ENCODE assay signal across 33 mouse cellular contexts in the genomic region with DNA sequence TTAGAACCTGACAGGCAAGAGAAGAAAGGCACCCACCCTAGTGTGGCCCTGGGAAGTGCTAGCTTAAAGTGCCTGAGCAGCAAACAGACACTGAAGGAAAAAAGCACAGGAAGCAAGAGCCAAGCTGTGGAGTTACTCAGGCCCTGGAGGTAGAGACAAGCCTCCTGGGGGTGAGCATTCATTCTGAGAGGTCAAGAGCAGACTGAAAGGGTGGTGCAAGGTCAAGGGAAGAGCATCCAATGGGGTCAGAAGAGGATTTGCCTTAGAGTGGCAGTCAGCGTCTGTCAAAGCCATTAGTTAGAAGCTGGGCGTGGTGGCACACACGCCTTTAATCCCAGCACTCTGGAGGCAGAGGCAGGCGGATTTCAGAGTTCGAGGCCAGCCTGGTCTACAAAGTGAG.
DNase-seq lines count a peak whose midpoint lies in the region; ATAC-seq lines count a peak whose summit lies in the region.
"Had no signal": no experiment of that assay in that cellular context is flagged by ENCODE, and none has a peak within 500 bp of the region (broad histone marks: within the 10 kb centered on the region; RNA-seq: fewer than 3 reads in every experiment).

No protein-coding gene starts in this region.

- H3K27me3 ChIP-seq in midbrain, embryonic 10.5 days (ENCODE audit: low read depth, poor library complexity, severe bottlenecking), result no peaks in the 10 kb centered on the region
- H3K27me3 ChIP-seq in midbrain, embryonic 11.5 days (ENCODE audit: control insufficient read depth, insufficient read depth, low read length), result no peaks in the 10 kb centered on the region
- H3K27me3 ChIP-seq: CH12.LX; embryonic facial prominence, embryonic 13.5 days; forebrain, embryonic 13.5 days; heart, embryonic 12.5 days; heart, embryonic 15.5 days; hindbrain, embryonic 13.5 days; Patski had no signal

- peaks cover 16% of the 10 kb centered on the region for H3K36me3 ChIP-seq in midbrain, embryonic 10.5 days
- H3K36me3 ChIP-seq in midbrain, embryonic 11.5 days (ENCODE audit: control insufficient read depth, insufficient read depth, low read length), result no peaks in the 10 kb centered on the region
- H3K36me3 ChIP-seq: G1E; heart, embryonic 12.5 days; heart, embryonic 15.5 days; hindbrain, embryonic 13.5 days had no signal

- no peak overlapping the region for H3K9ac ChIP-seq in midbrain, embryonic 11.5 days (ENCODE audit: low read length)
- H3K9ac ChIP-seq: embryonic facial prominence, embryonic 13.5 days; forebrain, embryonic 13.5 days; heart, embryonic 12.5 days; heart, embryonic 15.5 days; hindbrain, embryonic 13.5 days had no signal

- H3K9me3 ChIP-seq in midbrain, embryonic 10.5 days (replicated peaks), result no peaks in the 10 kb centered on the region
- no peaks in the 10 kb centered on the region for H3K9me3 ChIP-seq in midbrain, embryonic 11.5 days (ENCODE audit: control insufficient read depth, low read length)
- H3K9me3 ChIP-seq: embryonic facial prominence, embryonic 10.5 days; embryonic facial prominence, embryonic 13.5 days; forebrain, embryonic 10.5 days; forebrain, embryonic 13.5 days; G1E; heart, embryonic 12.5 days; heart, embryonic 15.5 days; hindbrain, embryonic 13.5 days had no signal

- H3K4me2 ChIP-seq in midbrain, embryonic 11.5 days, result no peak overlapping the region
- H3K4me2 ChIP-seq: embryonic facial prominence, embryonic 13.5 days; forebrain, embryonic 13.5 days; heart, embryonic 12.5 days; heart, embryonic 15.5 days; hindbrain, embryonic 13.5 days had no signal

- intact Hi-C loops in heart, postnatal 25 days (cut with DNase I), result no loop called here

- H3K4me1 ChIP-seq in midbrain, embryonic 10.5 days, result peaks cover 58% of the 10 kb centered on the region
- H3K4me1 ChIP-seq in midbrain, embryonic 11.5 days (ENCODE audit: control insufficient read depth, insufficient read depth, low read length), result peaks cover 39% of the 10 kb centered on the region

- H3K4me3 ChIP-seq in midbrain, embryonic 10.5 days, result no peak overlapping the region
- H3K4me3 ChIP-seq in midbrain, embryonic 11.5 days (ENCODE audit: low read depth, low read length), result no peak overlapping the region
- H3K4me3 ChIP-seq: embryonic facial prominence, embryonic 10.5 days; embryonic facial prominence, embryonic 13.5 days; erythroblast, embryonic 14.5 days; forebrain, embryonic 10.5 days; forebrain, embryonic 13.5 days; heart, embryonic 12.5 days; heart, embryonic 15.5 days; hindbrain, embryonic 13.5 days had no signal

- WGBS in midbrain, embryonic 10.5 days, result 61% methylated on average over 5 of the region's 5 CpGs
- 51% methylated on average over 5 of the region's 5 CpGs for WGBS in midbrain, embryonic 11.5 days

- ATAC-seq in midbrain, embryonic 11.5 days (ENCODE audit: low FRiP score), result no peak
- no peak for ATAC-seq in CD4-positive, CD25-positive, alpha-beta regulatory T cell, adult 4 months
- ATAC-seq: forebrain, embryonic 13.5 days; forebrain, embryonic 16.5 days; intestine, postnatal 0 days; Patski had no signal

- H3K27ac ChIP-seq in midbrain, embryonic 10.5 days (replicated peaks), result 0 out of 2 replicates have a peak overlapping the region, but pooled peaks have one; percentile 25
- no peak overlapping the region for H3K27ac ChIP-seq in midbrain, embryonic 11.5 days (ENCODE audit: low read depth, low read length)
- H3K27ac ChIP-seq: embryonic facial prominence, embryonic 10.5 days; embryonic facial prominence, embryonic 13.5 days; forebrain, embryonic 10.5 days; forebrain, embryonic 13.5 days; heart, embryonic 15.5 days had no signal

- DNase-seq in heart, adult 11 months, result peak; percentile 41
- no peak for DNase-seq in heart, postnatal 25 days (ENCODE audit: low spot score)
- no peak for DNase-seq in midbrain, embryonic 10.5 days (ENCODE audit: low spot score)
- no peak for DNase-seq in midbrain, embryonic 11.5 days (ENCODE audit: low spot score, missing footprints)
- peak; percentile 56 for DNase-seq in WW6 (ENCODE audit: low read depth, low spot score)
- no peak for DNase-seq in gastrocnemius, postnatal 25 days
- no peak for DNase-seq in ovary, postnatal 14 days (ENCODE audit: low spot score)
- DNase-seq: adrenal gland, adult 2 months; adrenal gland, postnatal 14 days; cerebellum, adult 11-12 months; cerebellum, adult 8-10 months; cerebellum, postnatal 10 days; cerebellum, postnatal 36 days; embryo, embryonic 11 days; gastrocnemius, postnatal 10 days; heart, adult 18-20 months; heart, postnatal 10 days; heart, postnatal 4 days; kidney, adult 2 months had no signal

Comparison
In these comparisons a context has a peak if more than half of its experiments do, and no peak if none do; other contexts are left out.
1. DNase-seq: peak in heart, adult 11 months (single experiment) and WW6 (single experiment); none in heart, postnatal 25 days (single experiment), midbrain, embryonic 10.5 days (single experiment), midbrain, embryonic 11.5 days (single experiment), gastrocnemius, postnatal 25 days (single experiment) and ovary, postnatal 14 days (single experiment).